Mouse (Mus musculus) forebrain, embryonic 11.5 days (tissue): ENCODE data around the gene Gnb3. TPM values are rescaled to one million over a fixed set of nuclear protein-coding genes. Genes with fewer than 3 reads are reported as not detected.
"Not testable (repeated sequence)": the region's sequence is repeated elsewhere in the genome, so short reads cannot be mapped to it uniquely, and the experiment has no call there.

Experiments used
- ATAC-seq: fragments of 200-750 bp; cut with Nextera tagmentation; replicated peaks from 2 replicates; pipeline ENCODE4 v1.8.0; 2017; ENCODE audit warnings: moderate TSS enrichment; ENCODE audit not compliant: low FRiP score
- DNase-seq: peaks from one replicate; pipeline ENCODE4 v3.0.0-alpha.2; 2017; ENCODE audit warnings: low spot score
- H3K27ac ChIP-seq: fragments of 300-500 bp; sonication (generic); 2 replicates; pipeline ENCODE4 v1.5.1; 2014; ENCODE audit warnings: low read depth, low read length
- H3K27me3 ChIP-seq: fragments of 300-500 bp; sonication (generic); 2 replicates; pipeline ENCODE4 v1.6.1; 2014; ENCODE audit warnings: mild to moderate bottlenecking, low read length, mixed read lengths; ENCODE audit not compliant: control insufficient read depth, insufficient read depth
- H3K36me3 ChIP-seq: fragments of 300-500 bp; sonication (generic); 2 replicates; pipeline ENCODE4 v1.6.1; 2014; ENCODE audit warnings: mild to moderate bottlenecking, low read length, moderate library complexity, mixed read lengths; ENCODE audit not compliant: control insufficient read depth, insufficient read depth
- H3K4me1 ChIP-seq: fragments of 300-500 bp; sonication (generic); replicated peaks from 2 replicates; pipeline ENCODE4 v1.6.1; 2014; ENCODE audit warnings: low read length, mixed read lengths; ENCODE audit not compliant: control insufficient read depth, insufficient read depth
- H3K4me2 ChIP-seq: fragments of 300-500 bp; sonication (generic); 2 replicates; pipeline ENCODE4 v1.6.1; 2014; ENCODE audit warnings: low read depth, mild to moderate bottlenecking, low read length, moderate library complexity, mixed read lengths; ENCODE audit not compliant: severe bottlenecking
- H3K4me3 ChIP-seq: fragments of 300-500 bp; sonication (generic); 2 replicates; pipeline ENCODE4 v1.5.1; 2014; ENCODE audit warnings: low read depth, low read length
- H3K9ac ChIP-seq: fragments of 300-500 bp; sonication (generic); 2 replicates; pipeline ENCODE4 v1.6.1; 2014; ENCODE audit warnings: low read length
- H3K9me3 ChIP-seq: fragments of 300-500 bp; sonication (generic); 2 replicates; pipeline ENCODE4 v1.6.1; 2016; ENCODE audit warnings: low read length, mixed read lengths; ENCODE audit not compliant: control insufficient read depth
- WGBS: fragments of 180-500 bp; shearing (Covaris S2); extraction: QIAGEN DNeasy Blood & Tissue Kit; methylation state at CpG from one replicate; pipeline ENCODE4 v1.1.7; 2014; 5-methylcytosine and 5-hydroxymethylcytosine counted together
- polyA plus RNA-seq: library from polyadenylated mRNA; unstranded; fragments of >200 nt; fragmentation: Nextera tagmentation; extraction: Ambion mirVana; gene quantifications from 2 replicates; pipeline ENCODE4 v1.2.1, GENCODE M21; 2014

The Gnb3 gene
- polyA plus RNA-seq, 1 experiment from 2014 or later: 1.1 TPM

DNA sequence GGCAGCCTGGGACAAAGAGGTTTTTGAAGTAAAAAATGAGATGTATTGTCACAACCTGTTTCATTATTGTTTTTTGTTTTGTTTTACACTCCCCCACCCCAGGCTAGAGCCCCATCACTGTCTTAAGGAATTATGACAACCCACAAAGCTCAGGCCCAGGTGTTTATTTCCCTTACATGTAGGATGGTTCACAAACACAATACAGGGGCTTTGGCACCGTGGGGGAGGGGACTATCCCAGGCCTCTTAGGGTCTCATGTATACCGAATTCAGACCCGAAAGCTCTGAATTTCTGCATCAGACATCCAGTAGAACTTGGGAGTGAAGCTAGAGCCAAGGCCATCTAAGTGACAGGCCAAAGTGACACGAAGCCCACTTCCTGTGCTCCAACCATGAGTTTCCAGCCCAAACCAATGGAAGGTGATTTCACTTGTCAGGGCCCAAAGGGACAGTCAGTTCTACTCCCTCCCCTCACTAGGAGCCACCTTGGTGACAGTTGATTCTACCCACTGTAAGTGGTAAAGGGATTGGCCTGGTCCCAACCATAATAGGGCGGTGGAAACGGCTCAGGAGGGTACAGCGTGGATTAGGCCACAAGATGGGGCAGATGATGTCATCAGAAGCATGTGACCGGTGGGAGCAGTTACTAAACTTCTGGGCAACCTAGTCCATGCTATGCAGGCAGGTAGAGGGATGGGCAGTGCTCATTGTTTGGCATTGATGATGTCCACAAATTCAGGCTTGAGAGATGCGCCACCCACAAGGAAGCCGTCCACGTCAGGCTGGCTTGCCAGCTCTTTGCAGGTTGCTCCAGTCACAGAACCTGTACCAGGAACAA lies 29.3 kb downstream of the Gnb3 start:
- not testable (repeated sequence) for H3K9ac ChIP-seq, H3K27ac ChIP-seq, H3K4me3 ChIP-seq, H3K27me3 ChIP-seq, H3K9me3 ChIP-seq, ATAC-seq, H3K4me2 ChIP-seq, DNase-seq
- Histone ChIP-seq H3K36me3 (peaks cover 11% of the 10 kb centered on the region; the same call in 1 of the 2 replicates), H3K4me1 (peaks cover 21% of the 10 kb centered on the region)
- 81% methylated on average over 11 of the region's 11 CpGs for WGBS

- peak overlapping the region; percentile 50; the same call in 1 of the 2 replicates for H3K27ac ChIP-seq
- peaks cover 24% of the 10 kb centered on the region for H3K4me1 ChIP-seq
- H3K9ac ChIP-seq: peak overlapping the region; percentile 58
- H3K4me3 ChIP-seq: peak overlapping the region; percentile 40
- peaks cover 11% of the 10 kb centered on the region; the same call in 1 of the 2 replicates for H3K36me3 ChIP-seq
- no peak for ATAC-seq
- H3K27me3 ChIP-seq: no peaks in the 10 kb centered on the region
- no peak for DNase-seq
- peak overlapping the region; percentile 89 for H3K4me2 ChIP-seq
- H3K9me3 ChIP-seq: no peaks in the 10 kb centered on the region
- WGBS: 48% methylated on average over 14 of the region's 14 CpGs
These were observed 30.1 kb downstream of the Gnb3 start for GRCm38 (mm10) chr6:124809775-124810538.

DNA sequence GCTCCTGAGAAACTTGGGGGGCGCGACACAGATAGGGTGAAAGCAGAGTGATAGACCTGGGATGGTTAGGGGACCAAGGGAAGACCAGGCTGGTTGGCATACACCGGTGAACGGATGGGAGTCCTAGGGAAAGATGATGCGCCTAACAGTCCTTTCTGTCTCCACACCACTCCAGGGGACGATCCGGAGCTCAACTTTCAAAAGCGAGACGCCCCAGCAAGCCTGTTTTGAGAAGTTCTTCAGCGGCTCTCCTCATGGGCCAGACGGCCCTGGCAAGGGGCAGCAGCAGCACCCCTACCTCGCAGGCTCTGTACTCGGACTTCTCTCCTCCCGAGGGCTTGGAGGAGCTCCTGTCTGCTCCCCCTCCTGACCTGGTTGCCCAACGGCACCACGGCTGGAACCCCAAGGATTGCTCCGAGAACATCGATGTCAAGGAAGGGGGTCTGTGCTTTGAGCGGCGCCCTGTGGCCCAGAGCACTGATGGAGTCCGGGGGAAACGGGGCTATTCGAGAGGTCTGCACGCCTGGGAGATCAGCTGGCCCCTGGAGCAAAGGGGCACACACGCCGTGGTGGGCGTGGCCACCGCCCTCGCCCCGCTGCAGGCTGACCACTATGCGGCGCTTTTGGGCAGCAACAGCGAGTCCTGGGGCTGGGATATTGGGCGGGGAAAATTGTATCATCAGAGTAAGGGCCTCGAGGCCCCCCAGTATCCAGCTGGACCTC lies 30.9 kb downstream of the Gnb3 start:
- peaks cover 20% of the 10 kb centered on the region for H3K4me1 ChIP-seq
- WGBS: 0% methylated on average over 32 of the region's 35 CpGs
- peak overlapping the region; percentile 89 for H3K4me2 ChIP-seq
- H3K9me3 ChIP-seq: no peaks in the 10 kb centered on the region
- H3K9ac ChIP-seq: peak overlapping the region; percentile 58
- no peaks in the 10 kb centered on the region for H3K27me3 ChIP-seq
- H3K36me3 ChIP-seq: peaks cover 11% of the 10 kb centered on the region; the same call in 1 of the 2 replicates
- DNase-seq (peak; percentile 92), ATAC-seq (peak; percentile 16)
- peak overlapping the region; percentile 75 for H3K27ac ChIP-seq
- H3K4me3 ChIP-seq: peak overlapping the region; percentile 40

DNA sequence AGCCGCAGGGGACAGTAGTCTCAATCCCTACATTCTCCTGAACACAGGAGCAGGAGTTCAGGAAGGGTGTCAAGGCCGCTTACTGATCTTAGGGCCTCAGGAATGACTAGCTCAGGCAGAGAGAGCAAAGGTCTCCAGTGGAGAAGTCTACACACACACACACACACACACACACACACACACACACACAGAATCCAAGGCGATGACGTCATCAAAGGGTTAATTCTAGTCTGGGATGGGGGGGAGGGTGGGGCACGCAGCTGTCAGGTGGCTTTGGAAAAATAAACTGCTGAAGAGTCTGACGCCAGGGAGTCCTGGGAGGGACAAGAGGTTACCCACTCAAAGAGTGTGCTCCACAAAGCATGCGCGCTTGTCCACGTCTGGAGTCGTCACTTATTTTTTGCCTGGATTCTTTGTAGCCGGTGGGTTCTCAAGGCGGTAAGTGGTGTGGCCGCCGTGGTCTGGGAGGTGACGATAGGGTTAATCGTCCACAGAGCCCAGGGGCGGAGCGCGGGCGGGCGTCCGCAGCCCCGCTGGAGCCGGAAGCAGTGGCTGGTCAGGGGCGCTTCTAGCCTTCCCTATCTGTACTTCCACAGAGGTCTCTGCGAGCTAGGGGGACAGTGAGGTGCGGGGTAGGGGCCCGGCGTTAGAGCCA lies 31.6 kb downstream of the Gnb3 start, which contains the start of gene Spsb2:
TSS of gene Spsb2 (plus strand) at position 304 of the 655 bp plus-strand sequence.
- no peaks in the 10 kb centered on the region for H3K27me3 ChIP-seq
- peaks cover 11% of the 10 kb centered on the region; the same call in 1 of the 2 replicates for H3K36me3 ChIP-seq
- H3K27ac ChIP-seq: peak within 1 kb of the TSS; percentile 75
- DNase-seq (peak; percentile 86), ATAC-seq (peak; percentile 53)
- peaks cover 20% of the 10 kb centered on the region for H3K4me1 ChIP-seq
- H3K9ac ChIP-seq: peak within 1 kb of the TSS; percentile 58
- no peaks in the 10 kb centered on the region for H3K9me3 ChIP-seq
- peak within 1 kb of the TSS; percentile 89 for H3K4me2 ChIP-seq
- WGBS: 3% methylated on average over 29 of the region's 29 CpGs
- peak within 1 kb of the TSS; percentile 40 for H3K4me3 ChIP-seq

DNA sequence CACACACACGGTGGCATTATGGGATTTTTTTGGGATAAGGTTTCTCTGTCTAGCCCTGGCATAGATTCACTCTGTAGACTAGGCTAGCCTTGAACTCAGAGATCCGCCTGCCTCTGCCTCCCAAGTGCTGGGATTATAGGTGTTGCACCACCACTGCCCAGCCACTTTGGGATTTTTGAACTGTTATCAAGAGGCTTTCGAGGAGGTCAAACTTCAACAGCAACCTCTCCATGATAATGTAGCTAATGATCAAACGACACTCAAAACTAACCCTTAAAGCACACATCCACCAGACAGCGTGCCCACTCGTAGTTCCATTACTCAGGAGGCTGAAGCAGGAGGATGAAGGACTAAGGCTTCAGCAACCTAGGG lies 32.1 kb downstream of the Gnb3 start:
- Histone ChIP-seq H3K36me3 (peaks cover 11% of the 10 kb centered on the region; the same call in 1 of the 2 replicates), H3K27ac (no peak overlapping the region), H3K27me3 (no peaks in the 10 kb centered on the region), H3K4me3 (peak overlapping the region; percentile 40; the same call in 1 of the 2 replicates), H3K4me2 (peak overlapping the region; percentile 89), H3K9me3 (no peaks in the 10 kb centered on the region), H3K9ac (no peak overlapping the region; the same call in 1 of the 2 replicates), H3K4me1 (peaks cover 20% of the 10 kb centered on the region)
- 87% methylated on average over 6 of the region's 6 CpGs for WGBS
- no peak for ATAC-seq
- DNase-seq: no peak

- Histone ChIP-seq H3K9ac (no peak overlapping the region), H3K36me3 (peaks cover 11% of the 10 kb centered on the region; the same call in 1 of the 2 replicates), H3K27me3 (no peaks in the 10 kb centered on the region), H3K4me3 (no peak overlapping the region), H3K4me1 (peaks cover 16% of the 10 kb centered on the region), H3K4me2 (no peak overlapping the region), H3K27ac (no peak overlapping the region), H3K9me3 (no peaks in the 10 kb centered on the region)
- WGBS: 86% methylated on average over 4 of the region's 4 CpGs
- DNase-seq (peak; percentile 45), ATAC-seq (no peak)
These were observed 32.7 kb downstream of the Gnb3 start for GRCm38 (mm10) chr6:124807366-124807765.

GRCm38 (mm10) chr6:124806446-124807140 lies 33.5 kb downstream of the Gnb3 start:
- peak overlapping the region; percentile 29; the same call in 1 of the 2 replicates for H3K9ac ChIP-seq
- H3K27ac ChIP-seq: peak overlapping the region; percentile 81; the same call in 1 of the 2 replicates
- no peaks in the 10 kb centered on the region for H3K27me3 ChIP-seq
- peak overlapping the region; percentile 7; the same call in 1 of the 2 replicates for H3K4me3 ChIP-seq
- WGBS: 73% methylated on average over 7 of the region's 7 CpGs
- ATAC-seq: no peak
- H3K4me1 ChIP-seq: peaks cover 13% of the 10 kb centered on the region
- H3K9me3 ChIP-seq: no peaks in the 10 kb centered on the region
- H3K36me3 ChIP-seq: peaks cover 4% of the 10 kb centered on the region; the same call in 1 of the 2 replicates
- peak; percentile 47 for DNase-seq
- H3K4me2 ChIP-seq: peak overlapping the region; percentile 83; the same call in 1 of the 2 replicates
